Mouse (Mus musculus) lung, adult 2 months (tissue): ENCODE data around the gene Kif26b.

Source experiments
- CTCF ChIP-seq: fragments of 200-500 bp; IDR thresholded peaks from 2 replicates; pipeline ENCODE4 v1.5.1; 2011; ENCODE audit warnings: mild to moderate bottlenecking, low read length, control low read depth; ENCODE audit not compliant: insufficient read depth
- POLR2A ChIP-seq: fragments of 200-500 bp; IDR thresholded peaks from 2 replicates; pipeline ENCODE4 v1.6.1; 2011; ENCODE audit warnings: low read depth, mild to moderate bottlenecking, control low read depth, low read length, borderline replicate concordance; ENCODE audit errors: extremely low read depth

- no peak for TF ChIP-seq POLR2A
- TF ChIP-seq CTCF: no peak
Measured at GRCm38 (mm10) chr1:178736931-178737330, 208.0 kb downstream of the Kif26b start.
